Mouse (Mus musculus) MEL (cell line): ENCODE measurements around the gene Arid3c. TPM values are rescaled to one million over a fixed set of nuclear protein-coding genes. Genes with fewer than 3 reads are reported as not detected.

Experiments
- DNase-seq: peaks from one replicate; pipeline ENCODE4 v3.0.0; 2011; ENCODE audit warnings: low read depth, low spot score
- H3K27ac ChIP-seq: 2 replicates; pipeline ENCODE4 v1.5.1; 2012; ENCODE audit warnings: low read depth, mild to moderate bottlenecking, control low read depth, low read length, moderate library complexity; ENCODE audit not compliant: control insufficient read depth
- H3K27me3 ChIP-seq, 2 experiments: fragments of 150-350 bp in 1 of 2; sonication (generic) in 1 of 2; 2 replicates each; pipeline ENCODE4 v1.6.1; 2012; ENCODE audit warnings: low read length in 2 of 2, mild to moderate bottlenecking in 2 of 2, improper control_type of control experiment in 1 of 2, moderate library complexity in 1 of 2; ENCODE audit not compliant: insufficient read depth in 2 of 2, control insufficient read depth in 1 of 2
- H3K36me3 ChIP-seq, 2 experiments: 2 replicates each; pipeline ENCODE4 v1.6.1; 2012 to 2014; ENCODE audit warnings: low read length in 2 of 2, improper control_type of control experiment in 1 of 2, inconsistent platforms in 1 of 2, mild to moderate bottlenecking in 1 of 2; ENCODE audit not compliant: insufficient read depth in 2 of 2, control insufficient read depth in 1 of 2
- H3K4me1 ChIP-seq, 2 experiments: fragments of 150-350 bp in 1 of 2; sonication (generic) in 1 of 2; 2 replicates each; pipeline ENCODE4 v1.6.1; 2012; ENCODE audit warnings: low read length in 2 of 2, improper control_type of control experiment in 1 of 2, mild to moderate bottlenecking in 1 of 2; ENCODE audit not compliant: insufficient read depth in 2 of 2, control insufficient read depth in 1 of 2
- H3K4me3 ChIP-seq, 2 experiments: fragments of 150-350 bp in 1 of 2; sonication (generic) in 1 of 2; 2 replicates each; pipeline ENCODE4 v1.5.1; 2012; ENCODE audit warnings: low read depth in 2 of 2, low read length in 2 of 2, mild to moderate bottlenecking in 2 of 2, moderate library complexity in 2 of 2, control low read depth in 1 of 2, improper control_type of control experiment in 1 of 2; ENCODE audit not compliant: control insufficient read depth in 1 of 2, insufficient read depth in 1 of 2
- H3K79me2 ChIP-seq: 2 replicates; pipeline ENCODE4 v1.6.1; 2012; ENCODE audit warnings: mild to moderate bottlenecking, low read length, moderate library complexity; ENCODE audit not compliant: control insufficient read depth, poor library complexity, insufficient read depth
- H3K9ac ChIP-seq: 2 replicates; pipeline ENCODE4 v1.6.1; 2012; ENCODE audit warnings: low read depth, mild to moderate bottlenecking, control low read depth, low read length, moderate library complexity; ENCODE audit not compliant: control insufficient read depth, poor library complexity, severe bottlenecking
- H3K9me3 ChIP-seq: fragments of 150-350 bp; sonication (generic); replicated peaks from 2 replicates; pipeline ENCODE4 v1.6.1; 2012; ENCODE audit warnings: mild to moderate bottlenecking, low read length, improper control_type of control experiment, moderate library complexity; ENCODE audit not compliant: insufficient read depth
- BHLHE40 ChIP-seq: IDR thresholded peaks from 2 replicates; pipeline ENCODE4 v1.6.1; 2012; ENCODE audit warnings: low read depth, mild to moderate bottlenecking, inconsistent platforms, low read length, improper control_type of control experiment, borderline replicate concordance
- CHD1 ChIP-seq: IDR thresholded peaks from 2 replicates; pipeline ENCODE4 v1.6.1; 2012; ENCODE audit warnings: low read depth, mild to moderate bottlenecking, inconsistent platforms, low read length, improper control_type of control experiment
- CTCF ChIP-seq, 3 experiments: IDR thresholded peaks in 2 of 3; conservative IDR thresholded peaks in 1 of 3; 2 replicates each; pipeline ENCODE4 v1.5.1; 2011 to 2012; ENCODE audit warnings: low read length in 3 of 3, low read depth in 2 of 3, mild to moderate bottlenecking in 2 of 3, improper control_type of control experiment in 1 of 3, inconsistent platforms in 1 of 3, mixed read lengths in 1 of 3, moderate library complexity in 1 of 3; ENCODE audit not compliant: control insufficient read depth in 1 of 3, insufficient read depth in 1 of 3, poor library complexity in 1 of 3, severe bottlenecking in 1 of 3
- E2F4 ChIP-seq: IDR thresholded peaks from 2 replicates; pipeline ENCODE4 v1.6.1; 2011; ENCODE audit warnings: low read depth, low read length, improper control_type of control experiment, borderline replicate concordance
- ETS1 ChIP-seq: IDR thresholded peaks from 2 replicates; pipeline ENCODE4 v1.6.1; 2012; ENCODE audit warnings: low read depth, mild to moderate bottlenecking, inconsistent platforms, low read length, improper control_type of control experiment, moderate library complexity
- GABPA ChIP-seq: IDR thresholded peaks from 2 replicates; pipeline ENCODE4 v1.6.1; 2012; ENCODE audit warnings: low read depth, mild to moderate bottlenecking, inconsistent platforms, low read length, improper control_type of control experiment, moderate library complexity
- HCFC1 ChIP-seq: IDR thresholded peaks from 2 replicates; pipeline ENCODE4 v1.6.1; 2012; ENCODE audit warnings: low read depth, mild to moderate bottlenecking, inconsistent platforms, low read length, improper control_type of control experiment, moderate library complexity
- MAFK ChIP-seq: IDR thresholded peaks from 2 replicates; pipeline ENCODE4 v1.6.1; 2011; ENCODE audit warnings: low read depth, mild to moderate bottlenecking, low read length, improper control_type of control experiment, borderline replicate concordance
- MEF2A ChIP-seq: IDR thresholded peaks from 2 replicates; pipeline ENCODE4 v1.6.1; 2014; ENCODE audit warnings: low read depth, mild to moderate bottlenecking, inconsistent platforms, low read length, improper control_type of control experiment; ENCODE audit not compliant: poor library complexity, insufficient replicate concordance, severe bottlenecking; ENCODE audit errors: extremely low read depth
- MYB ChIP-seq: IDR thresholded peaks from 2 replicates; pipeline ENCODE4 v1.6.1; 2011; ENCODE audit warnings: mild to moderate bottlenecking, low read depth, low read length, improper control_type of control experiment
- MYC ChIP-seq: IDR thresholded peaks from 2 replicates; pipeline ENCODE4 v1.6.1; 2011; ENCODE audit warnings: low read depth, mild to moderate bottlenecking, low read length, improper control_type of control experiment, moderate library complexity
- NRF1 ChIP-seq: IDR thresholded peaks from 2 replicates; pipeline ENCODE4 v1.6.1; 2014; ENCODE audit warnings: low read depth, mild to moderate bottlenecking, inconsistent platforms, low read length, improper control_type of control experiment, moderate library complexity; ENCODE audit not compliant: poor library complexity, insufficient read depth, severe bottlenecking
- POLR2A ChIP-seq, 2 experiments: IDR thresholded peaks; 2 replicates each; pipeline ENCODE4 v1.6.1; 2011 to 2012; ENCODE audit warnings: low read length in 2 of 2, mild to moderate bottlenecking in 2 of 2, control low read depth in 1 of 2, improper control_type of control experiment in 1 of 2, low read depth in 1 of 2, moderate library complexity in 1 of 2; ENCODE audit not compliant: control insufficient read depth in 1 of 2, insufficient read depth in 1 of 2, poor library complexity in 1 of 2
- POLR2AphosphoS5 ChIP-seq: IDR thresholded peaks from 2 replicates; pipeline ENCODE4 v1.6.1; 2012; ENCODE audit warnings: low read depth, borderline replicate concordance, mild to moderate bottlenecking, inconsistent platforms, low read length, moderate library complexity, mixed read lengths
- RCOR1 ChIP-seq: IDR thresholded peaks from 2 replicates; pipeline ENCODE4 v1.6.1; 2012; ENCODE audit warnings: low read depth, mild to moderate bottlenecking, inconsistent platforms, low read length, improper control_type of control experiment
- SMC3 ChIP-seq: IDR thresholded peaks from 2 replicates; pipeline ENCODE4 v1.6.1; 2011; ENCODE audit warnings: low read depth, low read length, improper control_type of control experiment
- TAL1 ChIP-seq: IDR thresholded peaks from 2 replicates; pipeline ENCODE4 v1.6.1; 2012; ENCODE audit warnings: mild to moderate bottlenecking, inconsistent platforms, low read length, moderate library complexity, mixed read lengths
- UBTF ChIP-seq: IDR thresholded peaks from 2 replicates; pipeline ENCODE4 v1.6.1; 2012; ENCODE audit warnings: low read depth, mild to moderate bottlenecking, inconsistent platforms, low read length, improper control_type of control experiment, moderate library complexity, borderline replicate concordance; ENCODE audit not compliant: insufficient read depth
- USF1 ChIP-seq: IDR thresholded peaks from 2 replicates; pipeline ENCODE4 v1.6.1; 2014; ENCODE audit warnings: low read depth, mild to moderate bottlenecking, inconsistent platforms, low read length, improper control_type of control experiment, moderate library complexity
- USF2 ChIP-seq, 2 experiments: IDR thresholded peaks; 2 replicates each; pipeline ENCODE4 v1.6.1; 2011 to 2012; ENCODE audit warnings: improper control_type of control experiment in 2 of 2, low read length in 2 of 2, borderline replicate concordance in 1 of 2, inconsistent platforms in 1 of 2, low read depth in 1 of 2, mild to moderate bottlenecking in 1 of 2; ENCODE audit not compliant: insufficient read depth in 1 of 2
- ZNF384 ChIP-seq: IDR thresholded peaks from 2 replicates; pipeline ENCODE4 v1.6.1; 2012; ENCODE audit warnings: low read depth, mild to moderate bottlenecking, inconsistent platforms, low read length, improper control_type of control experiment
- polyA plus RNA-seq, 2 experiments: library from polyadenylated mRNA; stranded (reverse) in 1 of 2; unstranded in 1 of 2; fragments of >175 nt in 1 of 2; fragments of >200 nt in 1 of 2; gene quantifications; 2 replicates each; pipeline versions ENCODE4 v1.2.1 to v1.2.4; 2012; ENCODE audit warnings: low replicate concordance in 2 of 2, low read depth in 1 of 2; ENCODE audit not compliant: insufficient read length in 2 of 2, insufficient read depth in 1 of 2, missing spikeins in 1 of 2
- total RNA-seq: library from RNA; depleted of rRNA; stranded (reverse); fragments of 300-350 nt; gene quantifications from 2 replicates; pipeline ENCODE4 v1.2.3, GENCODE M21; 2012

Arid3c gene
- total and polyA plus RNA-seq, 3 experiments = 0.13 TPM; not detected in 2

DNA sequence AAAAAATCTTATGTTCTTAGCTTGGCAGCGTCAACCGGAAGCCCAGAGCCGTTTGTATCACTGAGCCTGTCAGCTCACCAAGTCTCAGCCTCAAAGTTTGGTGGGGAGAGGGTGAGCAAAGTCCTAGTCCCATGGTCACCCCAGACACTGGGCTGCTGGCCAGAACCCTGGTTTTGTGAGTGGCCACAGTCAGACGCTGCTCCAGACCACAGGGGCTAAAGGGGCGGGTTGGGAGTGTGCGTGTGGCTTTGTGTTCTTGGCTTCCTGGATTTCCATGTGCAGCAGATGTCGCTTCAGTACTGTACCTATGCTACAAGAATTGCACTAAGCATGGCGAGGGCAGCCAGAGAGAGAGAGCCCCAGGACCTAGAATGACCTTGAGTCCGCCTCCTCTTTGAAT, 28.3 kb upstream of the Arid3c start:
- no peaks in the 10 kb centered on the region for H3K27me3 ChIP-seq
- DNase-seq = no peak
- H3K4me1 ChIP-seq = peaks cover 6 to 22% of the 10 kb centered on the region in 2 experiments
- H3K36me3 ChIP-seq = peaks cover 0 to 13% of the 10 kb centered on the region in 2 experiments; a peak in 2 of 4 replicates
- peaks cover 1% of the 10 kb centered on the region; the same call in 1 of the 2 replicates for H3K79me2 ChIP-seq
- no peaks in the 10 kb centered on the region for H3K9me3 ChIP-seq
- no peak overlapping the region for H3K9ac ChIP-seq
- H3K27ac ChIP-seq = no peak overlapping the region
- no peak for TF ChIP-seq TAL1
- no peak for TF ChIP-seq MYB
- no peak for TF ChIP-seq MAFK
- TF ChIP-seq POLR2AphosphoS5 = no peak
- no peak for TF ChIP-seq ZNF384
- no peak for TF ChIP-seq NRF1
- TF ChIP-seq ETS1 = no peak
- TF ChIP-seq SMC3 = no peak
- no peak for TF ChIP-seq E2F4
- no peak for TF ChIP-seq RCOR1
- TF ChIP-seq CTCF (IDR thresholded peaks at IDR 0.05 in 2 of 3, conservative IDR thresholded peaks at IDR 0.05 in 1 of 3; ENCODE audit: control insufficient read depth in 1 of 3, insufficient read depth in 1 of 3, low read depth in 2 of 3, low read length in 3 of 3, poor library complexity in 1 of 3, severe bottlenecking in 1 of 3) = no peak
- TF ChIP-seq USF2 (IDR thresholded peaks at IDR 0.05; ENCODE audit: borderline replicate concordance in 1 of 2, insufficient read depth in 1 of 2, low read depth in 1 of 2, low read length in 2 of 2) = no peak
- no peak for TF ChIP-seq UBTF
- no peak for TF ChIP-seq MEF2A
- no peak for TF ChIP-seq MYC
- no peak for TF ChIP-seq CHD1
- no peak for TF ChIP-seq HCFC1
- TF ChIP-seq POLR2A (IDR thresholded peaks at IDR 0.05; ENCODE audit: control insufficient read depth in 1 of 2, insufficient read depth in 1 of 2, low read depth in 1 of 2, low read length in 2 of 2, poor library complexity in 1 of 2) = no peak
- no peak for TF ChIP-seq USF1
- no peak overlapping the region for H3K4me3 ChIP-seq

DNA sequence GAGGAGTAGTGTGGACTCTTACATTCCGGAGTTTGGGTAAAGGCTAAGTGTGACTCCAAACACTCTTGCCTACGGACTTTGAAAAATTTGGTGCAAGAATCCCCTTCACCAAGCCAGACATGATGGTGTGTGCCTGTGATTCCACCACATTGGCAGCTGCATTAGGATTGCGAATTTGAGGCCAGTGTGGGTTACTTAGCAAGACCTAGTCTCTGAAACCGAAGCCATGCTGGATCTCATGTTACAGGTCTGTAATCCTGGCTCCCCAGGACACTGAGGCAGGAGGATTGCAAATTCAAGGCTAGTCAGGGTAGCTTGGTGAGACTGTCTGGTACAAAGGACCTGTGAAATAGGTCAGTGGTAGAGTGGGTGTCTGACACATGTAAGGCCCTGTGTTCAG, 27.8 kb upstream of the Arid3c start:
- peaks cover 1% of the 10 kb centered on the region; the same call in 1 of the 2 replicates for H3K79me2 ChIP-seq
- no peak overlapping the region for H3K4me3 ChIP-seq
- H3K9ac ChIP-seq = no peak overlapping the region
- no peak for DNase-seq
- no peak for TF ChIP-seq GABPA
- no peak for TF ChIP-seq BHLHE40
- TF ChIP-seq ZNF384 = no peak
- peaks cover 6 to 22% of the 10 kb centered on the region in 2 experiments for H3K4me1 ChIP-seq
- H3K9me3 ChIP-seq = no peaks in the 10 kb centered on the region
- H3K27ac ChIP-seq = no peak overlapping the region
- peaks cover 0 to 13% of the 10 kb centered on the region in 2 experiments; a peak in 2 of 4 replicates for H3K36me3 ChIP-seq
- no peaks in the 10 kb centered on the region for H3K27me3 ChIP-seq
